Mouse (Mus musculus): Measurements from ENCODE around the gene Plekha6. TPM values are rescaled to one million over a fixed set of nuclear protein-coding genes. Genes with fewer than 3 reads are reported as not detected.
A peak's percentile ranks its signal among the peaks of the same experiment; 100 is the strongest.

Gene Plekha6
- total RNA-seq, 2 experiments from 2014 or later = 22.2 to 32.7 TPM

DNA sequence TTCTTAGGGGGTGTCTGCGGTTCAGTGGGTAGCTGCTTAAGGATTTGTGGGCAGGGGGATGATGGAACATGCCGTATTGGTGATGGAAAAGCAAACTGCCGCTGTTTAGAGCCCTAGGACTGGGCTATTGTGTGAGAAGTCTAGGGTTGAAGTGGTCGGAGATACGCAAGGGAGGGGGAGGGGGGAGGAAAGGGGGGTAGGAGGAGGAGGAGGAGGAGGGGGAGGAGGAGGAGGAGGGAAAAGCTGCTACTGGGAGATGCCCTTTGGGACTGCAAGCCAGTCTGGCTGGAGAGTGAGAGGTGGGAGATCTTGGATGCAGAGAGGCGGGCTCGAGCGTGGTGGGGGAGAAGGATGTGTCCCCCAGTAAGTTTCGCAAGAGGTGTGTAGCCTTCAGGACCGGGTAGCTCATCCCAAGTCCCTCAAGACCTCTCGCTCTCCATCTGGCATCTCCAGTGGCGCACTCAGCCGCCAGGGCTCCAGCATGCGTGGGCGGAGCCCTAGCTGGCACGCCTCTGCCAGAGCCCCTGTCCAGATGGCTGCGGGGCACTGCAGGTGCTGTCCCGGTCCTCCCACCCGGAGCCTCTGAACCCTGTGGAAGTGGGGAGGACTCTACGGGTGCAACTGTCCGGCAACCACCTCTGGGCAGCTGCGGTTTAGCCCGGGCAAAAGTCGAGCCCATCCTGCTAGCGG lies 18.2 kb downstream of the Plekha6 start:
- DNase-seq (ENCODE audit: low spot score in 2 of 2) = peak in 1 of 2 experiments; percentile 19

DNA sequence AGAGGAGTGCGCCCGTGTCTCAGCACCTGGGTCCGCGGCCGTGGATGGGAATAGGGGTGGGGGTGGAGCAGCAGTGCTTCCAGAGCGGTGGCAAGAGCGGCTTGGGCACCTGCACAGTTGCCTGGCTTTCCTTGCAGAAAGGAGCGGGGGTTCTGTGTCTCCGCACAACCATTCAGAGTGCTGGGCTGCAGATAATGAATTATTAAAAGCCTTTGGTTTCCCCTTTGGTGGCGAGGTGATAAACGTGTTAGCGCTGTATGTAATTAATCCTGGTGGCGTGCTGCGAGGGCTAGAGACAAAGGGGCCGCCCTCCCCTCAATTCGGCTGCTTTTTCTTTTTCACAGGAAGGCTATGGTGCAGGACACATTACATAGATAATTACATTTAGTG lies 18.7 kb downstream of the Plekha6 start:
- DNase-seq (ENCODE audit: low spot score in 2 of 2) = no peak

- no peak for DNase-seq (ENCODE audit: low spot score in 2 of 2)
Observed at GRCm38 (mm10) chr1:133183141-133183925, 19.3 kb downstream of the Plekha6 start.

DNA sequence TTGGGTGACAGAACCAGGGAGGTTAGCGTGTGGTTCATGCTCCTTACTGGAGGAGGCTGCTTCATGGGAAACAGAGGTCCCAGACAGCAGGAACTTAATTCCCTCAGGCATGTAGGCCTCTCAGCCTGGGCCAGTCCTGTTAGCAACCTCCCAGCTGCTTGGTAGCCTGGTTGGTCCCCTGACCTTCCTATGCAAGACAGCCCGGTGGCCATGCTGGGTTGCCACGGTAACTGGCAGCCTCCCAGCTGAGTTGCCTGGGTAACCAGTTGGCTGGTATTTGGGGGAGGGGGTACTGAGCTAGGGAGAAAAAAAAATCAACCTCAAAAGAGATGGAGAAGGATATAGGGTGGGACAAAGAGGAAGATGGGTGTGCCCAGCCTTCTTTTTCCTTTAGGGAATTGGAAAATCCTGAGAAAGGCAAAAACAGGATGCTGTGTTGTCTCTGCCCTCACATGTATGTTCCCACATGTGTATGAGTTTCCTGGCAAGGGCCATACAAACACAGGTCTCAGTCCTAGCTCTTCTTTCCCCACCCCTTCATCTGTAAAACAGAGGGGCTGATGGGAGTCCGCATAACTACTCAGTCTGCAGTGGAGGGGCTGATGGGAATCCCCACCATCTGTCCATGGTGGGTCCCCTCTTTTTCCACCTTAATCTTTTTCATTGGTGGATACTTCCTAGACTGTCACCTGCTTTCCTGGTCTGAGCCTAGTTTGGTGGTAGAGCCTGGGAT lies 24.1 kb downstream of the Plekha6 start:
- no peak for DNase-seq (ENCODE audit: low spot score in 2 of 2)

DNA sequence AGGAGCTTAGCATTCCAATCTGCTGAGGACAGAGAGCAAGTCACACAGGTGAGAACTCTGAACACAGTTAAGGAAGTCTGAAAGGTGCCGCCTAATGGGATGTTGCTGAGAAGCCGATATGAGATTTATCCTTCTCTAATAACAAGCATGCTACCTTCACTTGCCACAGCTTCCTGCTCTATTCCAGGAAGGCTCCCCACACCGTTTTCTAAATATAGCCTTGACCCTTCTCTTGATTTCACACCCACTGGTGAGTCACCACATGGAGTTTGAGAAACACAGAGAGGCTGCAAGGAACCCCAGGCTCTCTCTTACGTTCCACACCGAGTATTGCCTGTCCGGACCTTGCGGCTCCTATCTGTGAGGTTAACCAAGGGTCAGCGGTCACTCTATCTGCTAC lies 24.7 kb downstream of the Plekha6 start:
- no peak for DNase-seq (ENCODE audit: low spot score in 2 of 2)

- no peak for DNase-seq (ENCODE audit: low spot score in 2 of 2)
Observed at GRCm38 (mm10) chr1:133189471-133189870, 25.5 kb downstream of the Plekha6 start.

- no peak for DNase-seq (ENCODE audit: low spot score in 2 of 2)
Observed at GRCm38 (mm10) chr1:133190550-133190949, 26.5 kb downstream of the Plekha6 start.

GRCm38 (mm10) chr1:133196181-133196580 lies 32.2 kb downstream of the Plekha6 start:
- DNase-seq (ENCODE audit: low spot score in 2 of 2) = no peak

GRCm38 (mm10) chr1:133197266-133197665 lies 33.3 kb downstream of the Plekha6 start:
- no peak for DNase-seq (ENCODE audit: low spot score in 2 of 2)

DNA sequence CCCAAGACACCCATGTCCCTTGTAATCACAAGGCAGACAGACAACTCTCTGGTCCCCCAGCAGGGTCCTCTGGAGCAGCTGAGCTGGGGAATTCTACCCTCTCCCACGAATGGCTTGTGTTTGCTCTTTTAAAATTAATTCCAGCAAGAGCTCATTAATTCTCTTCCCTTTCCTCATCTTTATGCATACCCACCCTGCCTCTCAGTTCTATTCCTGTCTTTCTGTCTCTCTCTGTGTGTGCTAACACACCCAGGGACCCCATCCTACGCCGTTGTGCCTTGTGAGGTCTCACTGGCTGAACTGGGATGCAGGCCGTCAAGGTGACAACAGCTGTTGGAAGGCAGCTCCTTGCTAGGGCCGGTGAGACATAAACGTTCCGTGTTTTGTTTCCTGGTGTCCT lies 35.7 kb downstream of the Plekha6 start:
- DNase-seq (ENCODE audit: low spot score in 2 of 2) = no peak

DNA sequence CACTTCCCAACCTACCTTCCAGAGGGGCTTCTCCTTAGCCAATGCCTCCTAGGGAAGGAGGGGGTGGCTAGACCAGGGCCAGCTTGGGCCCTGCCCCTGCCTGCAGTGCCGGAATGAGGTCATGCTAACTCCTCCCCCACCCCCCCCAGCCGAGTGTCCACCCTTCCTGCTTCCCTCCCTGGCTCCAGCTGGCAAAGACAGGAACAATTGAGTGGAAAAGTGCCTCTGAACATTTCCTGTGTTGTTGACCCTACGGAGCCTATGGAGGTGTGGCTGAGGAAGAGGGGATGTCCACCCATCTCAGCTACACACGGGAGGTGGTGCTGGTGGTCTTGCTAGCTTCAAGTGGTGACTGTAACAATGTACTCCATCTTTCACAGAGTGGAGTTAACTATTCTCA lies 37.5 kb downstream of the Plekha6 start:
- no peak for DNase-seq (ENCODE audit: low spot score in 2 of 2)

DNA sequence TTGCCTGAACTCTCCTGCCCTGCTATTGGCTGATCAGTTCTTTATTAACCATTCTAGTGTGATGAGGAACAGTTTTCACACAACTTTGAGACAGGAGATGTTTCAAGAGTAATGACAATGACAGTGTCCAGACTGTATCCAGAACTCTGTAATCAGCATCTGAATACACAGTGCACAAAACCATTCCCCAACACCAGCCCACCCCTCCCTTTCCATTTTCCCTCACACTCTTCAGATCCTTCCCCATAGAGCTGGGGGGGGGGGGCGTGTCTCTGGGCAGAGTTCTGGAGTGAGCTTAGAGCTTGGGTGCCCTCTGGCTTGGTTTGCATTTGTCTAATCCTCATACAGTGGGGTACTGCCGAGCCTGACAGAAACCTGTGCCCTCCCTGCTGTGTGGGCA lies 39.7 kb downstream of the Plekha6 start:
- no peak for DNase-seq (ENCODE audit: low spot score in 2 of 2)

DNA sequence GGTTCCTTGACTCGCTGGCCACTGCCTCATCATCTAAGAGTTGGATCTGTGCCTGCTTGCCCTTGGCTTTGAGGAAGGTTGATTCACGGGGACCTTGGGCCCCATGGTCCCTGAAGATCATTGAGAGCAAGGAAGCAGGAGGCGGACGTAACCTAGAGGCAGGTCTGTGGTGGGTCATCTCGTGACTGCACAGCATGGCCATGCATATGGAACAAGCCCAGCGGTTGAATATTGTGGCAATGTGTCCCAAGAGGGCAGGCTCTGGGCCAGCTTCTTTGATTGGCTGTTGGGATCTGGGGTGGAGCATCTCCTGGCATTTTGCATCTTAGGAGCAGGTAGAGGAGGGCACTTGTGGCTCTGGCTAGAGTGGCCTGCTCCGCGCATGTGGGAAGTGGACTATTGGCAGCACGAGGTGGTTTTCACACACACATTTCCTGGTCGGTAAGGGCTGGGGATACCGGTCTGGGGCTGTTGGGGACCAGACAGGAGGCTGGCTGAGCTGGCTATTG lies 40.4 kb downstream of the Plekha6 start:
- DNase-seq (ENCODE audit: low spot score in 2 of 2) = no peak

- no peak for DNase-seq (ENCODE audit: low spot score in 2 of 2)
Observed at GRCm38 (mm10) chr1:133204985-133205384, 41.0 kb downstream of the Plekha6 start.

DNA sequence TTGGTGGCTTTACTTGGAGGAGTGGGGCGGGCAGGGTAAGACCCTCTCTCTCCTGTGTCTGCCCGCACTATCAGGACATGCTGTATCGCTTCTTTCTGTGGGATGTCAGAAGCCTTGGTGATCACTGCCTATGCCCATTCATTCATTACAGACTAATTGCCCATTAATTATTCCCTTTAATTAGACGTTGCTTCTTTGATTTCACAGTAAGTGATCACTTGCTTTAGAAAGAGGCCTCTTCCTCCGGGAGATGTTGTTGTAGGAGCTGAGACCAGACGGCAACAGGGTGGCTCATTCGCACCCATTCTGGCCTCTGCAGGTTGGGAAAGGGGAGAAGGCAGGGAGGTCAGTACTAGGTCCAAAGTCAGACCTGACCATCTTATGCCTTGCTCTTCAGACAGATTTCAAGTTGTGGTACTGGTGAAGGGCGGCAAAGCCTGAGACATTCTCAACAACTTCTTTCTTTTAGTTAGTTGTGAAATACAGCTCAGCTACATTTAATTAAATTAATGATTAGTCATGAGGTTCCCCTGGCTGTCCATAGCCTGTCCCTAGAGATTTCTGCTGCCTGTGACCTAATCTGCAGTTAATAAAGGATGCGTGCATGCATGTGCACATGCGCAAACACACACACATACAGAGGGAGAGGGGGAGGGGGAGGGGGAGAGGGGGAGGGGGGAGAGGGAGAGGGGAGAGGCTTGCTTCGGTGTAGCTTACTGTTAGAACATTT lies 44.2 kb downstream of the Plekha6 start:
- DNase-seq (ENCODE audit: low spot score in 2 of 2) = no peak

- DNase-seq (ENCODE audit: low spot score in 2 of 2) = no peak
Observed at GRCm38 (mm10) chr1:133209036-133209435, 45.0 kb downstream of the Plekha6 start.

- DNase-seq (ENCODE audit: low spot score in 2 of 2) = no peak
Observed at GRCm38 (mm10) chr1:133209482-133209881, 45.5 kb downstream of the Plekha6 start.

DNA sequence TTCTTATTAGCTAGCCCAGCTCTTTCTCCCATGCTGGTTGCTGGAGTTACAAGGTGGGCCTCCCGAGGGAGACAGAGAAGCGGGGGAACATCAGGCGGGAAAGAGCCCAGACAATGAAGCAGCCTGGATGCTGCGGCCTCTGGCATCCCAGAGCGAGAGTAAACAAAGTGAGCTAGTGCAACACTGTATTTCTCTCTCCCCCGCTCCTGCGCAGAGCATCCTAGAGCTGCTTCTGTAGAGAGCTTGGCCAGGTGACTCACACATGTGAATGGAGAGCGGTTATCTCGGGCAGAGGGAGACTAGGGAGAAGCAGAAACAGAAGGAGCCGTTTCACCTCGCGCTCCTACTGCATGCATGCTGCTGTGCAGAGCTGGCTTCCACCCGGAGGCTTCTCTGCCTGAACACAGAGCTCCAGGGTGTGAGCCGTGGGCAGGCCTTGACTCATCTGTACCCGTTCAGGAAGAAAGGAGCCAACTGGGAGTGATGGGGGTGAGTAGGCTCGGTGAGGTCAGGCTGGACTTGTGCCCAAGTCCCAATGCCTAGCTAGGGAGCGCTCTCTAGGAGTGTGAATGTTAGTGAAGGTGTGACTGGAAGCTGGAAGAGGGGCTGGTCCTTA lies 46.0 kb downstream of the Plekha6 start:
- no peak for DNase-seq (ENCODE audit: low spot score in 2 of 2)

DNA sequence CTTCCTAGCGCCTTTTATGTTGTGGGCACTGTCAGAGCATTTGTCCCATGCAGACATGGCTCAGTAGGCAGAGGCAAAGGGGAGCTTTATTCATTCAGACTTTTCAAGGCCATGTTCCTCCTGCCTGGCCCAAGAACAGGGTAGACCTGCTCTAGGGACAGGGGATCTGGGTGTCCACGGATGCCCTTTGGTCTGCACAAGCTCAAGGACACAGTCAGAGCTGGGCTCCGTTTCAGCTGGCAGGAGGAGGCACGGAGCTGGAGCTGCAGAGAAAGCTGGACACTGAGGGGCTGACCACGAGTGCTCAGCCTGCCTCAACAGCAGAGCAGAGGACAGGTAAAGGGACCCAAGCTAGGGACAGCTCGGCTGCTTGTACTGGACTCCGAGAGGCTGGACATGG lies 46.8 kb downstream of the Plekha6 start:
- DNase-seq (ENCODE audit: low spot score in 2 of 2) = peak in 1 of 2 experiments; percentile 18

DNA sequence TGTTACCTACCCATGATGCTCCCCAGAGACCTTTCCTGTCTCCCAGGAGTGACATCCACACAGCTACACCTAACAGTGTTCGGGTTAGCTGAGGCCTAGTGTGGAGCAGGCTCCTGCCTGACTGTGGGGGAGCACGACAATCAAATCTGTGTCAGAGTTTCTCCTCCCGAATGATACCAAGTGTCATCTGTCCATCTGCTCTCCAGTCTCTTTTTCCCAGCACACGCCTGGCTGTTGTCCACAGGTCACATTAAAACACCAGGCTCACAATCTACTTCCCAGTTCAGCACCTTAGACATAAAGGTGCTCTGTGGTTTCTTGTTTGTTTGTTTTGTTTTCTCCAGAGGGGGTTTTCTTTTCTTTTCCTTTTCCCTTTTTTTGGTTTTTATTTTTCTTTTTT lies 48.3 kb downstream of the Plekha6 start:
- DNase-seq (ENCODE audit: low spot score in 2 of 2) = no peak

DNA sequence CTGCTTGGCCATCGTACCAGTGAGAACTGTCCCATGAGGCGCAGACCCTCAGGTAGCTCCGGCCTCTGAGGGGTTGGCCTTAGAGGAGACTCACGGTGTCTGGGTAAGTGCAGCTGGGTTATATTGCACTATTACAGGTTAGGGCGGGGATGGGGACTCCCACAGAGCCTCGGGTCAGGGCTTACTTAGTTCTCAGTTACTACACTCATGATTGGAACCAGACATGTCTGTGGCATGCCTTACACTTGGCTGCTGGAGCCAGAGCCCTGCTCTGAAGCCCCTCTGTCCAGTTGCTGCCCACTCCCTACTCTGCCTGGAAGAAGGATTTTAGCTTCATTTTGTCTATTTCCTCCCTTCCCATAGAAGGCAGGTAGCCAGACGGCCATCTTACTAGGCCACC lies 49.1 kb downstream of the Plekha6 start:
- no peak for DNase-seq (ENCODE audit: low spot score in 2 of 2)
